Mouse (Mus musculus): ENCODE data around the gene Kazn.

DNA sequence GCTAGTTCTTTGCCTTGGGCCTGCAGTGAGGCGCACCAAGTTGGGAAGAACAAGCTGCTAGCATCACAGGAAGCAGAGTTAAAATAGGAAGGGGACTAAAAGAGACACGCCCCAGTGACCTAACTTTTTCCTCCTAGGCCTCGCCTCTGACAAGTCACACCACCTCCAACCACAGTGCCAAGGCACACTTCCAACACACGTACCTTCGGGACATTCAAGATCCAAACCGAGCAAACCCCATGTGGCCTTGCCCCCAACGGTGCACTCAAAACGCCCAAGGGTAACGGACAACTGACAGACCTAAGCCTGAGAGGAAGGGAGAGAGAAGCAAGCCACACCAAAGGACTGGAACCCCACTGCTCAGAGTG, 53.7 kb downstream of the Kazn start:
- TF ChIP-seq CTCF (IDR thresholded peaks at IDR 0.05; ENCODE audit: control insufficient read depth, insufficient read depth, low read length) (no peak), POLR2A (IDR thresholded peaks at IDR 0.05; ENCODE audit: borderline replicate concordance, control insufficient read depth, low read depth, low read length) (no peak)
